Mouse (Mus musculus): ENCODE measurements around the gene Slc2a1. TPM values are rescaled to one million over a fixed set of nuclear protein-coding genes. Genes with fewer than 3 reads are reported as not detected.

Slc2a1 gene
- polyA plus RNA-seq, 1 experiment = 42.5 TPM

DNA sequence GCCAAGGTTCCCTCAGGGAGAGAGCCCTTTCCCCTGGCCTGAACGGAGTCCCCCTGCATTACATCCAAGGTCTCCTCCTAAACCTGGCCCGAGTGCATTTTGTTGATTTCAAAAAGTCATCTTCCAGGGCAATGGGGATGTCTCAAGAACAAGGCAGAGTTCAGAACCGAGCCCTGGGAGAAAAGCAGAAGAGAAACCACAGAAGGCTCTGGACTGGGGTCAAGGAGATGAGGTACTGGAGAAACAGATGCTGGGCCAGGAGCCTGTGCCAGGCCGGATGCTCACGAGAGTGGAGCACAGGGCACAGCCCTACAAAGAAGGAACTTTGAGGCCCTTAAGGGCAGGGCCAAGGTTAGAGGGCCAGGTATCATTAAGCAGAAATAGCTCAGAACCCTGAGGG, 69.2 kb downstream of the Slc2a1 start:
- WGBS = 69% methylated on average over 5 of the region's 5 CpGs
- Histone ChIP-seq H3K27me3 (ENCODE audit: control insufficient read depth, insufficient read depth, low read length) (no peaks in the 10 kb centered on the region), H3K4me1 (replicated peaks; ENCODE audit: control insufficient read depth, insufficient read depth, low read length) (peaks cover 8% of the 10 kb centered on the region), H3K4me3 (ENCODE audit: control insufficient read depth, insufficient read depth, low read length) (no peak overlapping the region), H3K36me3 (ENCODE audit: control insufficient read depth, insufficient read depth, low read length) (no peaks in the 10 kb centered on the region), H3K27ac (ENCODE audit: control insufficient read depth, insufficient read depth, low read length) (no peak overlapping the region)
- TF ChIP-seq CTCF (IDR thresholded peaks at IDR 0.05; ENCODE audit: borderline replicate concordance, control insufficient read depth, extremely low read depth, insufficient read depth, low read length, poor library complexity) = no peak
- no peak for TF ChIP-seq POLR2A (IDR thresholded peaks at IDR 0.05; ENCODE audit: control insufficient read depth, extremely low read depth, insufficient read depth, low read length, poor library complexity)
- no peak for DNase-seq

DNA sequence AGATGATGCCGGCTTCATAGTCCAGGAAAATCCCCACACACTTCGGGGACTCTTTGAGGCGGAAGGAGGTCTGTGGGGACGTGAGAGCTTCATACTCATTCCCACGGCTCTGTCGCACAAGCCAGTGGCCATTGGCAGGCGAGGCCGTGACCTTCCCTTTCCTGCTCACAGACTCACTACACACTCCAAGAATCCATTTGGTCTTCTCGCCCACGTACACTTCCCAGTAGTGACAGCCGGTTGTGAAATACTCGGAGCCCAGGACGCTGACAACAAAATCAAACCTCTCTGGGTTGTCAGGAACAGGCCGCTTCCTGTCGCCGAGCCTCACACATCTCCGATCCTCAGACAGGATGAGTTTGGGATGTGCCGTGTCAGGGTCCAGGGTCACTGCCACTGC, 69.8 kb downstream of the Slc2a1 start:
- DNase-seq = no peak

DNA sequence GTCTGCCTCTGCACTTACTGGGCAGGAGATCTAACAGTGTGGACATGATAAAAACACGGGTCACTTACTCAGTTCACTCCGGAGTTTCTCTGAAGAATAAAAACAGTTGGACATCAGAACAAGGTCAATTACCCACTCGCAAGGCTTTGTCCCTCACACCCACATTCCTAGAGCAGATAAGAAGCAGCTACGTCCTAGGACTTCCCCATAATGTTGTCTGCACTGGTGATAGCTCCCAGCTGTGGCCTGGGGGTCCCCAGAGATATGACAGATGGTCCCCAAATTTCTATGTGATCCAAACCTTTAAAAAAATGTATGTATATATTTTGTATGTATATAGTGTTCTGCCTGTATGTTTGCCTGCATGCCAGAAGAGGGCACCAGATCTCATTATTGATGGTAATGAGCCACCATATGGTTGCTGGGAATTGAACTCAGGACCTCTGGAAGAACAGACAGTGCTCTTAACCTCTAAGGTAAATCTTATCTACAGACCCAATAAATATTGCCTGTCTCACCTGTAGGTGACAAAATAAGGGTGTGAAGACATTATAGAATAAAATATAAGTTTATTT, 71.7 kb downstream of the Slc2a1 start:
- Histone ChIP-seq H3K27me3 (ENCODE audit: control insufficient read depth, insufficient read depth, low read length) (no peaks in the 10 kb centered on the region), H3K27ac (ENCODE audit: control insufficient read depth, insufficient read depth, low read length) (no peak overlapping the region), H3K4me1 (replicated peaks; ENCODE audit: control insufficient read depth, insufficient read depth, low read length) (no peaks in the 10 kb centered on the region; the same call in 1 of the 2 replicates), H3K4me3 (ENCODE audit: control insufficient read depth, insufficient read depth, low read length) (no peak overlapping the region), H3K36me3 (ENCODE audit: control insufficient read depth, insufficient read depth, low read length) (no peaks in the 10 kb centered on the region)
- WGBS = 82% methylated on average over 4 of the region's 4 CpGs
- TF ChIP-seq POLR2A (IDR thresholded peaks at IDR 0.05; ENCODE audit: control insufficient read depth, extremely low read depth, insufficient read depth, low read length, poor library complexity) (no peak), CTCF (IDR thresholded peaks at IDR 0.05; ENCODE audit: borderline replicate concordance, control insufficient read depth, extremely low read depth, insufficient read depth, low read length, poor library complexity) (no peak)
- DNase-seq = no peak

More for the DNA sequence above, 69.8 kb downstream of the Slc2a1 start:
- Histone ChIP-seq H3K36me3 (ENCODE audit: control insufficient read depth, insufficient read depth, low read length) (no peaks in the 10 kb centered on the region), H3K27me3 (ENCODE audit: control insufficient read depth, insufficient read depth, low read length) (no peaks in the 10 kb centered on the region), H3K27ac (ENCODE audit: control insufficient read depth, insufficient read depth, low read length) (no peak overlapping the region), H3K4me3 (ENCODE audit: control insufficient read depth, insufficient read depth, low read length) (no peak overlapping the region), H3K4me1 (replicated peaks; ENCODE audit: control insufficient read depth, insufficient read depth, low read length) (peaks cover 4% of the 10 kb centered on the region)
- 88% methylated on average over 18 of the region's 18 CpGs for WGBS
- TF ChIP-seq CTCF (IDR thresholded peaks at IDR 0.05; ENCODE audit: borderline replicate concordance, control insufficient read depth, extremely low read depth, insufficient read depth, low read length, poor library complexity) (no peak), POLR2A (IDR thresholded peaks at IDR 0.05; ENCODE audit: control insufficient read depth, extremely low read depth, insufficient read depth, low read length, poor library complexity) (no peak)

DNA sequence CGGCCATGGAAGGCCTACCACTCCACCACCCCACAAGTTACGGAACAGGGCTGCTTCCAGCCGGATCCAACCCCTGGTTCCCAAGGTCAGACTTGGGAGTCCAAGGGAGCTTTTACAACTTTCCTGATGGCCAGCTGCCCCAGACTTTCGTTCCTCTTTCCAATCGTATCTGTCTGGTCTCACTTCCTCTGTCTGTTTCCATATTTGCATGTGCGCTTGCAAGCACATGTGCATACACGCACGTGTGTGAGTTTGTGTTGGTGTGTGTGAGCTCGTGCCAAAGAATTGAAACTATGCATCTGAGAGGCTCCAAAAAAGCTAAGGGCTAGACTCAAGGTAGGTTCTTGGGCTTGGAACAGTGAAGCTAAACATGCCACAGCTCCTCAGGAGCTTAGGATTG, 72.9 kb downstream of the Slc2a1 start:
- H3K27ac ChIP-seq (ENCODE audit: control insufficient read depth, insufficient read depth, low read length) = no peak overlapping the region
- TF ChIP-seq CTCF (IDR thresholded peaks at IDR 0.05; ENCODE audit: borderline replicate concordance, control insufficient read depth, extremely low read depth, insufficient read depth, low read length, poor library complexity) (no peak), POLR2A (IDR thresholded peaks at IDR 0.05; ENCODE audit: control insufficient read depth, extremely low read depth, insufficient read depth, low read length, poor library complexity) (no peak)

DNA sequence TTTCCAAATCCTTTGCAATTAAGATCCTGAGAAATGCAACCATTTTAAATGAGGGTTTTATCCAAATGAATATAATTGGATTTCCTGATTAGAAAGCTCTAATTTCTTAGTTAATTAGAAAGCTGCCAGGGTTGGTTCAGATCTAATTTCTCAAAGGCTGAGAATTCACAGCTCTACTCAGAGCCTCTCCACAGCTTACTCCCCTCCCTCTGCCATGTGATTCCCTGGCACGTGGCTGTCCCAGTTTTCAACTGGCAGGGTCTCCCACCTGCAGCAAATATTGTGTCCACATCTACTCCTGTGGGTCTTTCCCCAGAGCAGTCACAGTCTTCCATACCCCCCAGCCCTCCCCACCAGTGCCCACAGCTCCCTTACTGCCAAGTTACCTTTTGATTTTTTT, 75.0 kb downstream of the Slc2a1 start:
- no peak for DNase-seq
- no peaks in the 10 kb centered on the region for H3K27me3 ChIP-seq (ENCODE audit: control insufficient read depth, insufficient read depth, low read length)
- no peak overlapping the region for H3K27ac ChIP-seq (ENCODE audit: control insufficient read depth, insufficient read depth, low read length)
- WGBS = 62% methylated on average over 1 of the region's 1 CpGs
- no peaks in the 10 kb centered on the region for H3K36me3 ChIP-seq (ENCODE audit: control insufficient read depth, insufficient read depth, low read length)
- H3K4me1 ChIP-seq (replicated peaks; ENCODE audit: control insufficient read depth, insufficient read depth, low read length) = no peaks in the 10 kb centered on the region; the same call in 1 of the 2 replicates
- H3K4me3 ChIP-seq (ENCODE audit: control insufficient read depth, insufficient read depth, low read length) = no peak overlapping the region
- TF ChIP-seq CTCF (IDR thresholded peaks at IDR 0.05; ENCODE audit: borderline replicate concordance, control insufficient read depth, extremely low read depth, insufficient read depth, low read length, poor library complexity) = no peak
- TF ChIP-seq POLR2A (IDR thresholded peaks at IDR 0.05; ENCODE audit: control insufficient read depth, extremely low read depth, insufficient read depth, low read length, poor library complexity) = no peak

More for the DNA sequence above, 72.9 kb downstream of the Slc2a1 start:
- 48% methylated on average over 9 of the region's 9 CpGs for WGBS
- Histone ChIP-seq H3K4me1 (replicated peaks; ENCODE audit: control insufficient read depth, insufficient read depth, low read length) (no peaks in the 10 kb centered on the region; the same call in 1 of the 2 replicates), H3K36me3 (ENCODE audit: control insufficient read depth, insufficient read depth, low read length) (no peaks in the 10 kb centered on the region), H3K27me3 (ENCODE audit: control insufficient read depth, insufficient read depth, low read length) (no peaks in the 10 kb centered on the region), H3K4me3 (ENCODE audit: control insufficient read depth, insufficient read depth, low read length) (no peak overlapping the region)
- DNase-seq = no peak

DNA sequence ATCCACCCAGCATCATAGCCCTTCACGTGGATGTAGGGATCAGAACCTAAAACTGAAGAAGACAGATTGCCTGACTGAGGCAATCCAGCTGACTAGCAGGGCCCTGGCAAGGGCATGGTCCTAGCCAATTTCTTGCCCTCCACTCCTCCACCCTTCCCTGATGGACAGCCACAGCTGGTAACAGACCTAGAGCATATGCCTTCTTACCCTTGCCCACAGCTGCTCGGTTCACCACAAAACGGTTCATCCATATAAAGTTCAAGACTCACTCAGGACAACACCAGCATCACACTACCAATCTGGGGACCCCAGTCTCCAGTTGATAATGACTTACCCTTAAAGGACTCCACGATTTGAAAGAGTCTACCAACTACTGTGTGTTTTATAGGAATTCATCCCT, 77.3 kb downstream of the Slc2a1 start:
- Histone ChIP-seq H3K27me3 (ENCODE audit: control insufficient read depth, insufficient read depth, low read length) (no peaks in the 10 kb centered on the region), H3K27ac (ENCODE audit: control insufficient read depth, insufficient read depth, low read length) (no peak overlapping the region), H3K36me3 (ENCODE audit: control insufficient read depth, insufficient read depth, low read length) (no peaks in the 10 kb centered on the region), H3K4me3 (ENCODE audit: control insufficient read depth, insufficient read depth, low read length) (no peak overlapping the region), H3K4me1 (replicated peaks; ENCODE audit: control insufficient read depth, insufficient read depth, low read length) (no peaks in the 10 kb centered on the region; the same call in 1 of the 2 replicates)
- TF ChIP-seq POLR2A (IDR thresholded peaks at IDR 0.05; ENCODE audit: control insufficient read depth, extremely low read depth, insufficient read depth, low read length, poor library complexity) = no peak
- no peak for TF ChIP-seq CTCF (IDR thresholded peaks at IDR 0.05; ENCODE audit: borderline replicate concordance, control insufficient read depth, extremely low read depth, insufficient read depth, low read length, poor library complexity)
- 86% methylated on average over 4 of the region's 4 CpGs for WGBS
- DNase-seq = no peak

Other genes starting within 250 kb of the Slc2a1 start
- not detected in 2 replicates for gene Olfr1331, start 244.1 kb upstream of the Slc2a1 start, polyA plus RNA-seq (2012; rRNA removed)
- gene Olfr1330, start 220.1 kb upstream of the Slc2a1 start, polyA plus RNA-seq (2012; rRNA removed) = not detected in 2 replicates
- gene Olfr1329, start 191.2 kb upstream of the Slc2a1 start, polyA plus RNA-seq (2012; rRNA removed) = not detected in 2 replicates
- not detected in 2 replicates for gene Olfr1328, start 170.1 kb upstream of the Slc2a1 start, polyA plus RNA-seq (2012; rRNA removed)
- 0.10 and 0.18 TPM in 2 replicates for gene Lao1, start 147.1 kb upstream of the Slc2a1 start, polyA plus RNA-seq (2012; rRNA removed)
- 12.9 and 19.1 TPM in 2 replicates for gene Zfp691, start 65.5 kb downstream of the Slc2a1 start, polyA plus RNA-seq (2012; rRNA removed)
- gene Ermap, start 81.3 kb downstream of the Slc2a1 start, polyA plus RNA-seq (2012; rRNA removed) = 0.61 and 0.96 TPM in 2 replicates
- 41.9 and 59.8 TPM in 2 replicates for gene Svbp, start 86.6 kb downstream of the Slc2a1 start, polyA plus RNA-seq (2012; rRNA removed)
- not detected in 2 replicates for gene Tmem269, start 109.5 kb downstream of the Slc2a1 start, polyA plus RNA-seq (2012; rRNA removed)
- gene AU022252, start 124.0 kb downstream of the Slc2a1 start, polyA plus RNA-seq (2012; rRNA removed) = 9.6 and 9.8 TPM in 2 replicates
- gene P3h1, start 124.2 kb downstream of the Slc2a1 start, polyA plus RNA-seq (2012; rRNA removed) = 8.8 and 9.9 TPM in 2 replicates
- gene Cldn19, start 146.7 kb downstream of the Slc2a1 start, polyA plus RNA-seq (2012; rRNA removed) = 0.18 and 0.50 TPM in 2 replicates
- 156 and 199 TPM in 2 replicates for gene Ybx1, start 185.9 kb downstream of the Slc2a1 start, polyA plus RNA-seq (2012; rRNA removed)
- gene Ppih, start 211.8 kb downstream of the Slc2a1 start, polyA plus RNA-seq (2012; rRNA removed) = 21.2 and 26.6 TPM in 2 replicates